Mouse (Mus musculus) neural tube, embryonic 13.5 days (tissue): ENCODE measurements around the gene Tbc1d4. TPM values are rescaled to one million over a fixed set of nuclear protein-coding genes. Genes with fewer than 3 reads are reported as not detected.

Source experiments
- ATAC-seq: fragments of 200-750 bp; cut with Nextera tagmentation; 2 replicates; pipeline ENCODE4 v1.8.0; 2017; ENCODE audit warnings: low read depth, mild to moderate bottlenecking, moderate TSS enrichment, moderate library complexity
- H3K27ac ChIP-seq: fragments of 300-500 bp; sonication (generic); replicated peaks from 2 replicates; pipeline ENCODE4 v1.5.1; 2015; ENCODE audit warnings: moderate library complexity, mild to moderate bottlenecking, inconsistent platforms
- H3K27me3 ChIP-seq: fragments of 300-500 bp; sonication (generic); 2 replicates; pipeline ENCODE4 v1.6.1; 2015; ENCODE audit warnings: mild to moderate bottlenecking, inconsistent platforms
- H3K36me3 ChIP-seq: fragments of 300-500 bp; sonication (generic); 2 replicates; pipeline ENCODE4 v1.6.1; 2015; ENCODE audit warnings: mild to moderate bottlenecking, inconsistent platforms
- H3K4me1 ChIP-seq: fragments of 300-500 bp; sonication (generic); replicated peaks from 2 replicates; pipeline ENCODE4 v1.6.1; 2015; ENCODE audit warnings: inconsistent platforms
- H3K4me2 ChIP-seq: fragments of 300-500 bp; sonication (generic); 2 replicates; pipeline ENCODE4 v1.6.1; 2015; ENCODE audit warnings: inconsistent platforms, mild to moderate bottlenecking, moderate library complexity
- H3K4me3 ChIP-seq: fragments of 300-500 bp; sonication (generic); 2 replicates; pipeline ENCODE4 v1.5.1; 2015; ENCODE audit warnings: mild to moderate bottlenecking, inconsistent platforms
- H3K9ac ChIP-seq: fragments of 300-500 bp; sonication (generic); 2 replicates; pipeline ENCODE4 v1.6.1; 2015; ENCODE audit warnings: moderate library complexity, mild to moderate bottlenecking, inconsistent platforms
- H3K9me3 ChIP-seq: fragments of 300-500 bp; sonication (generic); 2 replicates; pipeline ENCODE4 v1.6.1; 2016; ENCODE audit warnings: inconsistent platforms
- WGBS: fragments of 180-500 bp; shearing (Covaris S2); methylation state at CpG from one replicate; pipeline ENCODE4 v1.1.7; 2015; 5-methylcytosine and 5-hydroxymethylcytosine counted together
- polyA plus RNA-seq: library from polyadenylated mRNA; unstranded; fragments of >200 nt; fragmentation: Nextera tagmentation; extraction: Ambion mirVana; gene quantifications from 2 replicates; pipeline ENCODE4 v1.2.1, GENCODE M21; 2015

The Tbc1d4 gene
- polyA plus RNA-seq, 1 experiment from 2014 or later = 5.4 TPM

GRCm38 (mm10) chr14:101505805-101506204 lies 103.2 kb downstream of the Tbc1d4 start:
- H3K9ac ChIP-seq = no peak overlapping the region
- H3K27me3 ChIP-seq = no peaks in the 10 kb centered on the region
- H3K9me3 ChIP-seq = no peaks in the 10 kb centered on the region
- H3K4me1 ChIP-seq = no peaks in the 10 kb centered on the region; the same call in 1 of the 2 replicates
- ATAC-seq = no peak
- no peaks in the 10 kb centered on the region for H3K36me3 ChIP-seq
- H3K4me2 ChIP-seq = no peak overlapping the region
- H3K27ac ChIP-seq = no peak overlapping the region
- no peak overlapping the region for H3K4me3 ChIP-seq

GRCm38 (mm10) chr14:101504473-101505200 lies 104.4 kb downstream of the Tbc1d4 start:
- WGBS = 93% methylated on average over 13 of the region's 13 CpGs

GRCm38 (mm10) chr14:101503168-101503961 lies 105.6 kb downstream of the Tbc1d4 start:
- H3K9me3 ChIP-seq = no peaks in the 10 kb centered on the region
- H3K27me3 ChIP-seq = no peaks in the 10 kb centered on the region
- H3K27ac ChIP-seq = no peak overlapping the region
- H3K4me3 ChIP-seq = no peak overlapping the region
- WGBS = 83% methylated on average over 3 of the region's 3 CpGs
- no peak for ATAC-seq
- H3K36me3 ChIP-seq = no peaks in the 10 kb centered on the region
- no peak overlapping the region for H3K4me2 ChIP-seq
- no peaks in the 10 kb centered on the region; the same call in 1 of the 2 replicates for H3K4me1 ChIP-seq
- H3K9ac ChIP-seq = no peak overlapping the region

More at GRCm38 (mm10) chr14:101504473-101505200, 104.4 kb downstream of the Tbc1d4 start:
- no peak overlapping the region for H3K9ac ChIP-seq
- no peaks in the 10 kb centered on the region for H3K36me3 ChIP-seq
- no peaks in the 10 kb centered on the region for H3K9me3 ChIP-seq
- H3K27me3 ChIP-seq = no peaks in the 10 kb centered on the region
- ATAC-seq = no peak
- H3K27ac ChIP-seq = no peak overlapping the region
- H3K4me2 ChIP-seq = no peak overlapping the region
- no peaks in the 10 kb centered on the region; the same call in 1 of the 2 replicates for H3K4me1 ChIP-seq
- H3K4me3 ChIP-seq = no peak overlapping the region

GRCm38 (mm10) chr14:101501868-101502267 lies 107.1 kb downstream of the Tbc1d4 start:
- H3K4me1 ChIP-seq = no peaks in the 10 kb centered on the region; the same call in 1 of the 2 replicates
- H3K9ac ChIP-seq = no peak overlapping the region
- no peak overlapping the region for H3K4me2 ChIP-seq
- no peaks in the 10 kb centered on the region for H3K9me3 ChIP-seq
- WGBS = 87% methylated on average over 6 of the region's 6 CpGs
- ATAC-seq = no peak
- no peak overlapping the region for H3K27ac ChIP-seq
- no peak overlapping the region for H3K4me3 ChIP-seq
- no peaks in the 10 kb centered on the region for H3K27me3 ChIP-seq
- no peaks in the 10 kb centered on the region for H3K36me3 ChIP-seq

- no peaks in the 10 kb centered on the region; the same call in 1 of the 2 replicates for H3K4me1 ChIP-seq
- no peak overlapping the region for H3K4me2 ChIP-seq
- WGBS = 70% methylated on average over 11 of the region's 11 CpGs
- H3K27me3 ChIP-seq = no peaks in the 10 kb centered on the region
- ATAC-seq = no peak
- H3K9me3 ChIP-seq = no peaks in the 10 kb centered on the region
- H3K27ac ChIP-seq = no peak overlapping the region
- H3K36me3 ChIP-seq = no peaks in the 10 kb centered on the region
- H3K9ac ChIP-seq = no peak overlapping the region
- no peak overlapping the region for H3K4me3 ChIP-seq
Measured at GRCm38 (mm10) chr14:101501452-101501851, 107.5 kb downstream of the Tbc1d4 start.

GRCm38 (mm10) chr14:101500826-101501225 lies 108.2 kb downstream of the Tbc1d4 start:
- no peak for ATAC-seq
- Histone ChIP-seq H3K9ac (no peak overlapping the region), H3K4me2 (no peak overlapping the region), H3K4me1 (no peaks in the 10 kb centered on the region; the same call in 1 of the 2 replicates), H3K4me3 (no peak overlapping the region), H3K27ac (no peak overlapping the region), H3K9me3 (no peaks in the 10 kb centered on the region), H3K36me3 (no peaks in the 10 kb centered on the region), H3K27me3 (no peaks in the 10 kb centered on the region)
- 68% methylated on average over 11 of the region's 11 CpGs for WGBS

GRCm38 (mm10) chr14:101499838-101500237 lies 109.2 kb downstream of the Tbc1d4 start:
- no peaks in the 10 kb centered on the region for H3K36me3 ChIP-seq
- H3K27ac ChIP-seq = no peak overlapping the region
- H3K4me3 ChIP-seq = no peak overlapping the region
- no peaks in the 10 kb centered on the region for H3K27me3 ChIP-seq
- no peak overlapping the region for H3K9ac ChIP-seq
- ATAC-seq = no peak
- no peak overlapping the region for H3K4me2 ChIP-seq
- H3K4me1 ChIP-seq = peaks cover 2% of the 10 kb centered on the region; the same call in 1 of the 2 replicates
- WGBS = 89% methylated on average over 1 of the region's 1 CpGs
- no peaks in the 10 kb centered on the region for H3K9me3 ChIP-seq

GRCm38 (mm10) chr14:101488264-101488810 lies 120.7 kb downstream of the Tbc1d4 start:
- Histone ChIP-seq H3K9me3 (no peaks in the 10 kb centered on the region), H3K36me3 (no peaks in the 10 kb centered on the region), H3K4me1 (no peaks in the 10 kb centered on the region), H3K9ac (no peak overlapping the region), H3K27me3 (no peaks in the 10 kb centered on the region), H3K27ac (no peak overlapping the region), H3K4me3 (no peak overlapping the region), H3K4me2 (no peak overlapping the region)
- no peak for ATAC-seq
- 59% methylated on average over 15 of the region's 15 CpGs for WGBS

- H3K4me3 ChIP-seq = no peak overlapping the region
- H3K4me2 ChIP-seq = no peak overlapping the region
- 68% methylated on average over 3 of the region's 3 CpGs for WGBS
- no peaks in the 10 kb centered on the region for H3K4me1 ChIP-seq
- ATAC-seq = no peak
- no peaks in the 10 kb centered on the region for H3K9me3 ChIP-seq
- H3K36me3 ChIP-seq = no peaks in the 10 kb centered on the region
- H3K9ac ChIP-seq = no peak overlapping the region
- H3K27ac ChIP-seq = no peak overlapping the region
- no peaks in the 10 kb centered on the region for H3K27me3 ChIP-seq
Measured at GRCm38 (mm10) chr14:101486550-101486949, 122.4 kb downstream of the Tbc1d4 start.

- Histone ChIP-seq H3K27ac (no peak overlapping the region), H3K4me1 (no peaks in the 10 kb centered on the region), H3K4me2 (no peak overlapping the region), H3K27me3 (no peaks in the 10 kb centered on the region), H3K9me3 (no peaks in the 10 kb centered on the region), H3K9ac (no peak overlapping the region), H3K4me3 (no peak overlapping the region), H3K36me3 (no peaks in the 10 kb centered on the region)
- WGBS = 77% methylated on average over 4 of the region's 4 CpGs
- no peak for ATAC-seq
Measured at GRCm38 (mm10) chr14:101483230-101483629, 125.8 kb downstream of the Tbc1d4 start.

GRCm38 (mm10) chr14:101482270-101482669 lies 126.7 kb downstream of the Tbc1d4 start:
- Histone ChIP-seq H3K9me3 (no peaks in the 10 kb centered on the region), H3K27ac (no peak overlapping the region), H3K4me1 (no peaks in the 10 kb centered on the region), H3K27me3 (no peaks in the 10 kb centered on the region), H3K4me2 (no peak overlapping the region), H3K4me3 (no peak overlapping the region), H3K9ac (no peak overlapping the region), H3K36me3 (no peaks in the 10 kb centered on the region)
- 45% methylated on average over 4 of the region's 4 CpGs for WGBS
- no peak for ATAC-seq

- H3K36me3 ChIP-seq = no peaks in the 10 kb centered on the region
- no peaks in the 10 kb centered on the region for H3K4me1 ChIP-seq
- H3K27ac ChIP-seq = no peak overlapping the region
- H3K9me3 ChIP-seq = no peaks in the 10 kb centered on the region
- no peak overlapping the region for H3K4me3 ChIP-seq
- no peak overlapping the region for H3K4me2 ChIP-seq
- WGBS = 86% methylated on average over 7 of the region's 7 CpGs
- no peaks in the 10 kb centered on the region for H3K27me3 ChIP-seq
- ATAC-seq = no peak
- H3K9ac ChIP-seq = no peak overlapping the region
Measured at GRCm38 (mm10) chr14:101481165-101481564, 127.8 kb downstream of the Tbc1d4 start.
